Mouse (Mus musculus) limb, embryonic 14.5 days (tissue): ENCODE measurements at regions not wholly inside any gene's neighbourhood (a gene's known extent, or its start where the extent isn't known, plus 50 kb on each side); places are given as distances from the start of the nearest gene placed in this dataset. TPM values are rescaled to one million over a fixed set of nuclear protein-coding genes. Genes with fewer than 3 reads are reported as not detected.

ENCODE experiments used
- ATAC-seq: fragments of 200-750 bp; cut with Nextera tagmentation; 2 replicates; pipeline ENCODE4 v1.8.0; 2017; ENCODE audit warnings: low read depth, moderate number of reproducible peaks, moderate TSS enrichment; ENCODE audit not compliant: low FRiP score
- DNase-seq: peaks from one replicate; pipeline ENCODE4 v3.0.0-alpha.2; 2015; ENCODE audit warnings: low spot score
- H3K27ac ChIP-seq: fragments of 300-500 bp; sonication (generic); replicated peaks from 2 replicates; pipeline ENCODE4 v1.5.1; 2014; ENCODE audit warnings: low read depth, mild to moderate bottlenecking, low read length, moderate library complexity, mixed read lengths
- H3K27me3 ChIP-seq: fragments of 300-500 bp; sonication (generic); 2 replicates; pipeline ENCODE4 v1.6.1; 2014; ENCODE audit warnings: low read length, mixed read lengths; ENCODE audit not compliant: control insufficient read depth, insufficient read depth
- H3K36me3 ChIP-seq: fragments of 300-500 bp; sonication (generic); 2 replicates; pipeline ENCODE4 v1.6.1; 2014; ENCODE audit warnings: mild to moderate bottlenecking, low read length, moderate library complexity, mixed read lengths; ENCODE audit not compliant: control insufficient read depth, insufficient read depth
- H3K4me1 ChIP-seq: fragments of 300-500 bp; sonication (generic); 2 replicates; pipeline ENCODE4 v1.6.1; 2014; ENCODE audit warnings: antibody characterized with exemption, low read length, mixed read lengths; ENCODE audit not compliant: control insufficient read depth, insufficient read depth
- H3K4me2 ChIP-seq: fragments of 300-500 bp; sonication (generic); replicated peaks from 2 replicates; pipeline ENCODE4 v1.6.1; 2014; ENCODE audit warnings: low read depth, mild to moderate bottlenecking, low read length, moderate library complexity; ENCODE audit not compliant: severe bottlenecking
- H3K4me3 ChIP-seq: fragments of 300-500 bp; sonication (generic); replicated peaks from 2 replicates; pipeline ENCODE4 v1.5.1; 2014; ENCODE audit warnings: low read length
- H3K9ac ChIP-seq: fragments of 300-500 bp; sonication (generic); 2 replicates; pipeline ENCODE4 v1.6.1; 2014; ENCODE audit warnings: mild to moderate bottlenecking, low read depth, low read length, moderate library complexity; ENCODE audit not compliant: severe bottlenecking
- H3K9me3 ChIP-seq: fragments of 300-500 bp; sonication (generic); 2 replicates; pipeline ENCODE4 v1.6.1; 2016; ENCODE audit warnings: low read length; ENCODE audit not compliant: control insufficient read depth
- POLR2A ChIP-seq: fragments of 200-500 bp; IDR thresholded peaks from 2 replicates; pipeline ENCODE4 v1.8.0; 2012; ENCODE audit warnings: inconsistent platforms, mild to moderate bottlenecking, moderate library complexity, borderline replicate concordance; ENCODE audit not compliant: insufficient read depth, insufficient read length; ENCODE audit errors: extremely low read depth
- WGBS: fragments of 180-500 bp; shearing (Covaris S2); extraction: QIAGEN DNeasy Blood & Tissue Kit; methylation state at CpG from one replicate; pipeline ENCODE4 v1.1.7; 2014; 5-methylcytosine and 5-hydroxymethylcytosine counted together
- microRNA-seq: library from miRNA; unstranded; fragments of <30 nt; microRNA quantifications from one replicate; pipeline ENCODE4, GENCODE M21; 2016

- 55% methylated on average over 4 of the region's 4 CpGs for WGBS
- Histone ChIP-seq H3K9me3 (no peaks in the 10 kb centered on the region), H3K36me3 (no peaks in the 10 kb centered on the region), H3K9ac (no peak overlapping the region), H3K4me3 (no peak overlapping the region), H3K27me3 (no peaks in the 10 kb centered on the region), H3K4me1 (no peaks in the 10 kb centered on the region), H3K4me2 (no peak overlapping the region), H3K27ac (no peak overlapping the region)
- ATAC-seq (no peak), DNase-seq (no peak)
- no peak for TF ChIP-seq POLR2A
Observed at GRCm38 (mm10) chr7:139763241-139763640, 70.7 kb upstream of the Adgra1 start.

DNA sequence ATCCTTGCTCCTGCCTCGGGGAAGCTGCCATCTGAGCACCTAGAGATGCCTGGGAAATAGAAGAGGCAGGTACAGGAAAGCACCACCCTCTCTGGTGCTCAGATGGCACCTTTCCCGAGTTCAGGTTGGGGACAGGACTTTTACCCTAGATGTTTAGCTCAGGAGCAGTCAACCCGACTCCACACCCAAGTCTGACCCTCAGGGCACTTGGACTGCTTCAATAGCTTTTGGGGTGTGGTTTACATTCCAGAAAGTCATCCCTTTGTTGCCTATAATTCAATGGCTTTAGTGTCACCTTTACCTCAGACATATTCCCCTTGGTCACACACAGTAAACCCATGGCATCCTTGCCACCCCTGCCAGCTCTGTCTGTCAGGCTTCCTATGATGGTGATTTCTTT lies 67.7 kb upstream of the Adgra1 start:
- TF ChIP-seq POLR2A, result no peak
- DNase-seq (no peak), ATAC-seq (no peak)
- Histone ChIP-seq H3K4me2 (no peak overlapping the region), H3K27ac (no peak overlapping the region), H3K9ac (no peak overlapping the region), H3K27me3 (no peaks in the 10 kb centered on the region), H3K9me3 (no peaks in the 10 kb centered on the region), H3K4me3 (no peak overlapping the region), H3K36me3 (no peaks in the 10 kb centered on the region), H3K4me1 (no peaks in the 10 kb centered on the region)
- 39% methylated on average over 3 of the region's 3 CpGs for WGBS

- TF ChIP-seq POLR2A, result no peak
- WGBS, result 11% methylated on average over 1 of the region's 1 CpGs
- no peak overlapping the region for H3K4me2 ChIP-seq
- no peaks in the 10 kb centered on the region for H3K36me3 ChIP-seq
- H3K27me3 ChIP-seq, result no peaks in the 10 kb centered on the region
- H3K27ac ChIP-seq, result no peak overlapping the region
- ATAC-seq, result peak; percentile 50; the same call in 1 of the 2 replicates
- H3K9ac ChIP-seq, result no peak overlapping the region
- no peaks in the 10 kb centered on the region for H3K9me3 ChIP-seq
- peak; percentile 28 for DNase-seq
- no peaks in the 10 kb centered on the region for H3K4me1 ChIP-seq
- H3K4me3 ChIP-seq, result no peak overlapping the region
Observed at GRCm38 (mm10) chr7:139769167-139769566, 64.8 kb upstream of the Adgra1 start.

- no peak for DNase-seq
- H3K27me3 ChIP-seq, result no peaks in the 10 kb centered on the region
- no peaks in the 10 kb centered on the region for H3K9me3 ChIP-seq
Observed at GRCm38 (mm10) chr7:139777243-139777642, 56.7 kb upstream of the Adgra1 start.

GRCm38 (mm10) chr7:139779876-139780275 lies 54.1 kb upstream of the Adgra1 start:
- no peak for TF ChIP-seq POLR2A
- DNase-seq (no peak), ATAC-seq (no peak)
- Histone ChIP-seq H3K4me3 (no peak overlapping the region), H3K36me3 (no peaks in the 10 kb centered on the region), H3K27ac (no peak overlapping the region), H3K27me3 (no peaks in the 10 kb centered on the region), H3K9me3 (no peaks in the 10 kb centered on the region), H3K4me2 (no peak overlapping the region), H3K4me1 (no peaks in the 10 kb centered on the region), H3K9ac (no peak overlapping the region)
- WGBS, result 92% methylated on average over 3 of the region's 3 CpGs

More at GRCm38 (mm10) chr7:139777243-139777642, 56.7 kb upstream of the Adgra1 start:
- no peak overlapping the region for H3K4me3 ChIP-seq
- no peak for ATAC-seq
- H3K4me1 ChIP-seq, result no peaks in the 10 kb centered on the region
- WGBS, result 86% methylated on average over 2 of the region's 2 CpGs
- H3K4me2 ChIP-seq, result no peak overlapping the region
- no peak overlapping the region for H3K27ac ChIP-seq
- no peaks in the 10 kb centered on the region for H3K36me3 ChIP-seq
- TF ChIP-seq POLR2A, result no peak
- H3K9ac ChIP-seq, result no peak overlapping the region

GRCm38 (mm10) chr7:139781513-139781912 lies 52.5 kb upstream of the Adgra1 start:
- Histone ChIP-seq H3K36me3 (no peaks in the 10 kb centered on the region), H3K9me3 (no peaks in the 10 kb centered on the region), H3K4me2 (no peak overlapping the region), H3K4me1 (no peaks in the 10 kb centered on the region), H3K4me3 (no peak overlapping the region), H3K9ac (no peak overlapping the region), H3K27ac (no peak overlapping the region), H3K27me3 (no peaks in the 10 kb centered on the region)
- DNase-seq (no peak), ATAC-seq (no peak)
- WGBS, result 75% methylated on average over 2 of the region's 2 CpGs
- TF ChIP-seq POLR2A, result no peak

Small RNAs in the stretch of these regions (microRNA-seq; reads per million reads assigned to microRNA genes)
- gene Mir6401, result not detected
